Mouse (Mus musculus): ENCODE measurements around the gene Slk.

Gene Slk

DNA sequence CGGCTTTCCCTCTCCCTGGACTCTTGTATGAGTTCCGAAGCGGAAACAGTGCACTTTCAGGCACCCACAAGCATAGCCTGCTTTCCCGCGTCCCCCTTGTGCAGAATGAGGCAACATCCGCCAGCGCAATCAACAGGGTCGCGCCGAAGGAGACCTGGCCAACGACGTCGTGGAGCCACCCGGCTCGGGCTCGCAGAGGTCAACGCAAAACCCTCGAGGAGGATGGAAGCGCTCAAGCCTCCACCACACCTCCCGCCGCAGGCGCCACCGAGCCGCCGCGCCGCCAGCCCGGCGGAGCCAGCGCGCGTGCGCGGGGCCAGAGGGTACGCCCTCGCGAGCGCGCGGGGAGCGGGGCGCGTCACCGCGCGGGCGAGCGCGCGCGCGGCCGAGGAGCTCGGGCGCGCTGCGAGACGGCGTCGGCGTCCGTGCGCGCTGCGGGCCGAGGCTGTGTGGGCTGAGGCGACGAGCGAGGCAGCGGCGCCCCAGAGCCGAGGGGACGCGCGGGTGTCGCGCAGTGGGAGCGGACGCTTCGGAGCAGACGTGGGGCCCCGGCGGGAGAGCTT, at the start of gene Slk:
Gene Slk (plus strand): TSS at position 454 of the 563 bp plus-strand sequence.
- in situ Hi-C loops (cut with MboI, MseI): no loop called here

DNA sequence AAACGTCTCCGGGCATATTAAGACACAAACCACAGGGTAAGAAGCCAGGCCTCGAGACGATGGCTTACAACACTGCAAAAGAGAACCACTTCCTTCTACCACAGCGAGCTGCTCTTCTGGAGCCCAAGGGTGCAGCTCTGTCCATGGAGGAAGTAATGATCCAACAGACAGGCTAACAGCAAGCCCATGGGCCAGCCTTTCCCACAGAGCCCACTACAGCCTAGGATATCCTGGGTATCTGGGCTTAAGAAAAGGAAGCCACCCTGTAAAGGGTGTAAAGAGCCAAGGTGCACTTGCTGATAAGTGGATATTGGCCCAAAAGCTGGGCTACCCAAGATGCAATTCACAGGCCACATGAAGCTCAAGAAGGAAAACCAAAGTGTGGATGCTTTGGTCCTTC, 48.2 kb upstream of the Slk start:
- in situ Hi-C loops (cut with MboI, MseI): no loop called here

DNA sequence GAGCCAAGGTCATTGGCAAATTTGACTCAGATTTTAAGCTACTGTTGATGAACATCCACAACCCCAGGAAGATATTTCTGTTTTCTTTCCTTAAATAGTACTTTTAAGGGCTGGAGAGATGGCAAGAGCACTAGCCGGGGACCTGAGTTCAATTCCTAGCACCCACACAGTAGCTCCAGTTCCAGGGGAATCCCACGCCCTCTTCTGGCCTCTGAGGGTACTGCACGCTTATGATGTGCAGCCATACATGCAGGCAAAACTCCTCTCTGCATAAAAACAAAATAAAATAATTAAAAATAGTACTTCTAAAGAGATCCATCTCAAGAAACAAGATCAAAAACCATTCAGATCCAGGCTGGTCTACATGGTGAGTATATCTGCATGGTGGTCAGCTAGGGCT, 47.0 kb upstream of the Slk start:
- in situ Hi-C loops (cut with MboI, MseI): no loop called here

DNA sequence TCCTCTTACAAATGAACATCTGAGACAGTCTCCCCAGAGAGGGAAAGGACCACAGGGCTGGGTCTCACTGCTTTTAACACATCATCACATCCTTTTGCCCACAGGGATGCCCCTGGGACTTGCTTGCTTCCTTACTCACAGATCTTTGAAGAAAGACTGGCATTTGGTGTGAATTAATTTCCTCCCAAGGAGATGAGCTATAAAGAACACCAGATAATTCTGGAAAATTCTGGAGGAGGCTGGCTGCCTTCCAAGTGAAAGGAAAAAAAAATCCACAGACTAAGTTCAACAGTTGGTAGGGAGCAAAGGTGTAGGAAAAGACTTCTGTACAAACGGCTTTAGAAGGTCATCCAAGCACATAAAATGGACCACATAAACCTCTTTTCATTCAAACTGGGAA, 45.3 kb upstream of the Slk start:
- in situ Hi-C loops (cut with MboI, MseI): no loop called here

DNA sequence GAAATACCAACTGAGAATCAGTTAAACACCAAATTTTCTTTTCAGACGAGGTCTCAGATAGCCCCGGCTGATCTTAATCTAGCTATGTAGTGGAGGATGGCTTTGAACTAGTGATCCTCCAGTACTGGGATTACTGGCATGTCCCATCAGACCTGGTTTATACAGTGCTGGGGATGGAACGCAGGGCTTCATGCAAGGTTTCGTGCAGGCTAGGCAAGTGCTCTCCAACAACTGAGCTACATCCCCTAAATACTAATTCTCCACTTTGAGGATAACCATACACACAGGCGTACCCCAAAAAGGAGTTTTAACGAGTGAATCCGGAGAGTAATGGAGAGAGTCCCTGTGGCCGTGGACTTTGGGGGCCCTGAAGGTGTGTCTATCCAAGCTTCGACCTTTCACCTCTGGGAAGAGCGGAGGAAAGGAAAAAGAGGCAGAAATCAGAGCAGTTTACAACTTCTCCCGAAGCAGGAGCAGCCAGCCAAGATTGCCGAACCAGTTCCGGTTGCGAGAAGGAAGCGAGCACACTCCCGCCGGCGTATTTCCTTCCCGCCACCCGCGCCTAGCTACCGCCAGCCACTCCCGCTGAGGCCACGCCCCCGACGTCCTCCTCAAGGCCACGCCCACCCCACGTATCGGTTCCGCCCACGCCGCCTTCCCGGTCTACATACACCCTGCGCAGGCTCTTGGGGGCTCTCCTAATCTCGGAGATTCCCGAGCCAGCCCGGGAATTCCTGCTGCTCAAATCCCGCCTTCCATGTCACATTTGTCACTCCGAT, 42.8 kb upstream of the Slk start:
- in situ Hi-C loops (cut with MboI, MseI): no loop called here

DNA sequence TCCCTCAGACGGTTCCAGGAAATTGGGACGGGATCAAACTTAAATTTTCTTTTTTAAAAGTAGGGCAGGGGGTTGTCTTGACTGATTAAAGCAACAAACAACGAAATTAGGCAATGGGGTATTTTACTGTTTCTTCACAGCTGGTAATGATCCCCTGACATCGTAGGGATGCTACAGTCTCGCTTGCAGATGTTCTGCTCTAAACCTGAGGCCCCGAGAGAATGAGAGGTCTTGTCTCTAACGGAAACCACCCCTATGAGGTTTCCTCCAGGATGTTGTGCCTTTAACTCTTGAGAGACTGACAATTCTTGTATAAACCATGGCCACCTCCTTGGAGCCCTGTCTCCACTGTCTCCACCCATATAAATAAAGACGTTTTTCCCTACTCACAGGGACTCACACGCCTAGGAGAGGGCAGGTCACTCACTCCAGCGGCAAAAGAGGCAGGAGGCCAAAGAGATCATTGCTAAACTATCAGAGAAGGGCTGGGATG, 42.1 kb upstream of the Slk start, which contains the start of gene Stn1:
Gene Stn1 (minus strand): TSS at position 208 of the 493 bp plus-strand sequence.
- in situ Hi-C loops (cut with MboI, MseI): no loop called here

DNA sequence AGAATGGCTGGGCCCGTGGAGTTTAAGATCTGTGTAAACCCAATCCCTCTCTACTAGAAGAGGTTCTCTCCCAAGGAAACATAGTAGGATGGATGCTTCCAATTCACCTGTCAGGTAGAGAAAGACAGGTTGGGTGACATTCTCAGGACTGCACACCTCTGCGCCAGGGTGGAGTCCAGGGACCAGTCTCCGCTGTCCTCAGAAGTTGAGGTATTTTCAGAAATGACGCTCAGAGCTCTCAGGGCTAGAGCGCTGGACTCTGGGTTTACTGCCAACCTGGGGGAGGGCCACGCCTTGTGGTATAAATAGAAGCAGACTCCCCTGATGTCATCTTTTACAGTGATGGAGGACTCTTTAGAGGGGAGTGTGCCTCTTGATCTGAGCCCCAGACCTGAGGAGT, 41.6 kb upstream of the Slk start:
- in situ Hi-C loops (cut with MboI, MseI): no loop called here

DNA sequence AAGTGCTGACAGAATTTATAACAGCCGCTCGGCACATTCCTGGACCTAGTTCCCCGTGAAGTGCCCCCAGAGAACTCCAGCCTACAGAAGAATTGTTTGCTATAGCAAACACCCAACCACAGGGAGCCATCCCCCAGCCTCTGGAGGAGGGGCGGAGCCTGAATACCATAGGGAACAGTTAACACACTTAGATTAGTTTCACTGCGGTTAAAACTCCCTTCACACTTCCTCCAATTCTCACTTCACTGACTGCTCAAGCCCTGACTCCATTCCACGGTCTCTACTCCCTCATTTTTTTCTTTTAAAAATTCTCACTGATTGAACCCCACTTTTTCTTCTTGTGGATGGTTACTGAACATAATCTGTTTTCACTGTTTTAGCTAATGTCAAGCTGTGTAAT, 40.7 kb upstream of the Slk start:
- in situ Hi-C loops (cut with MboI, MseI): no loop called here

DNA sequence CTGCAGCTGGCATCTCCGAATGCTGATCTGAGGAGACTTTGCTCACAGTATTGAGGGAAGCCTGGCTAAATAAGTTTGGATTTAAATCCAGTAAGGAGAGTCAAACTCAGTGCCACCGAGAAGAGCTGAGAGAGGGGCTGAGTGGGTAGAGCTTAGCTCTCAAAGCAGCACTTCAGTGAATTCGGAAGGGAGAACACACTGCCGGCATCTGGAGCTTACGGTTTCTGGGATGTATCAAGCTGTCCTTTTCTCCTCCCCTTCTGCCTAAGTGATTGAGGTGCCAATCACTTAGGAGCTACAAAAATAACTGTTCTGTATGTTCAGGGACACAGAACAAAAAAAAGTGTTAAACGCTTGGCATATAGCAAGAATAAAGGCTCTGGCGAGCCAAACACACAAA, 37.0 kb upstream of the Slk start:
- in situ Hi-C loops (cut with MboI, MseI): no loop called here

DNA sequence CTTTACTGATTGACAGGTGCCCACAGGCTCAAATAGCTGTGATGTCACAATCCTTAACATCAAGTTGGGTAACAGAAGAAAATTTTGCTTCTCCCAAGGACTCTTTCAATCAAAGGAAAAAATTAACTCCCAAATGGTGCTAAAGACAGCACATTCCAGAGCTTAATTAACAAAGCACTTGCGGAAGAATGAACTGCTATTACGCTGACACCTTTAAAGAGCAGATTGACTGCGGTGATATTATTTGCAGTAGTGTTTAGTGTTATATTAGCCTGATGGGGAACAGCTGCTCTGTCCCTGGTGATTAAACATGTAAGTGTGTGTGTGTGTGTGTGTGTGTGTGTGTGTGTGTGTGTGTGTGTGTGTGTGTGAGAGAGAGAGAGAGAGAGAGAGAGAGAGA, 34.4 kb upstream of the Slk start:
- in situ Hi-C loops (cut with MboI, MseI): no loop called here

DNA sequence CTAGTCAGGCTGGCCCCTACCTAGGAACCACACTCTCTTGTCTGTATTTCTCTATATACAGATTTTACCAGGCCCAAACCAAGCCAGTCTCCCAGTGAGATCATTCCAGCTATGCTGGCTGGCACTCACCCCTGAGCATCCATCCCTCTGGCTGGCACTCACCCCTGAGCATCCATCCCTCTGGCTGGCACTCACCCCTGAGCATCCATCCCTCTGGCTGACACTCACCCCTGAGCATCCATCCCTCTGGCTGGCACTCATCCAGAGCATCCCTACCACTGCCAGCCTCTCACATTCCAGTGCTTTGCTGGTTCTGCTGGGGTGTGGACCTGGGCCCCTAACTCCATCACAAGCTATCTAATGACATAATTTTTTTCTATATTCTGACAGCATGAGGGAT, 34.0 kb upstream of the Slk start:
- in situ Hi-C loops (cut with MboI, MseI): no loop called here

DNA sequence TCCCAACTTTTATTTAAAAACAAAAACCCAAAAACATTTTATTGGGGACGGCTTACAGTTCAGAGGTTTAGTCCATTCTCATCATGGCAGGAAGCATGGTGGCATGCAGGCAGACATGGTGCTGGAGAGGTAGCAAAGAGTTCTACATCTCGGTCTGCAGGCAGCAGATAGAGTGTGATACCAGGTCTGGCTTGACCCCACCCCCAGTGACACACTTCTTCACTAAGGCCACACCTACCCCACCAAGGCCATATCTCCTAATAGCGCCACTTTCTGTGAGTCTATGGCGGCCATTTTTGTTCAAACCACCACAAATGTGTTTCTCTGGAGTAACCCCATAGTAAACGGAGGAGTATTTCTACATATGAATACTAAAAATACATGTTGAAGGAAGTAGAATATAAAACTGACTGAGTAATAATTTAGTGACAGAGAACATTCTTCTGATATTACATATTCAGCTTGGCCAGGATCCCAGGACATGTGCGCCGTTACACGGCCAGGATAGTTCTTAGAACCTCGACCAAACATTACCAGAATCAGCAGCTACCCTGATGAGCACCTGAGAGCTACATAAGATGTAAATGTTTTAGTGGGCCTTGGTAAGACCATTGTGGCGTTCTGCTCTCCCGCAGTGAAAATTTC, 30.9 kb upstream of the Slk start:
- in situ Hi-C loops (cut with MboI, MseI): no loop called here

DNA sequence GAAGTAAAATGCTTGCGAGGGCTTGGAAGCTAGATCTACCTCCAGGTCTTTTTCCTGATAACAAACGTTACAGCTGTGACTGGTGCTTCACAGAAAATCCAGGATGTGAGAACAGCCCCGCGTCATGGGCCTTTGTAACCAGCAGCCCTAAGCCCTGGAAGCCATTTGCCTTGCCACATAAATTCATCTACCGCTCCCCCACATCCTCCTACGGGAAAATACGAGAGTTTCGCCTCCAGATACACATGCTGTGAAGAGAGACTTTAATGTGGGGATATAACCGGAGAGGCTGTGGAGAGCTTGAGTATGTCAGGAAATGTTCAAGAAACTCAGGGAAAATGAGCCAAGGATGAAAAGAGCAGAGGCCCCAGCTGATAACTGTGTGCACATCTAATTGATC, 30.3 kb upstream of the Slk start:
- in situ Hi-C loops (cut with MboI, MseI): no loop called here

DNA sequence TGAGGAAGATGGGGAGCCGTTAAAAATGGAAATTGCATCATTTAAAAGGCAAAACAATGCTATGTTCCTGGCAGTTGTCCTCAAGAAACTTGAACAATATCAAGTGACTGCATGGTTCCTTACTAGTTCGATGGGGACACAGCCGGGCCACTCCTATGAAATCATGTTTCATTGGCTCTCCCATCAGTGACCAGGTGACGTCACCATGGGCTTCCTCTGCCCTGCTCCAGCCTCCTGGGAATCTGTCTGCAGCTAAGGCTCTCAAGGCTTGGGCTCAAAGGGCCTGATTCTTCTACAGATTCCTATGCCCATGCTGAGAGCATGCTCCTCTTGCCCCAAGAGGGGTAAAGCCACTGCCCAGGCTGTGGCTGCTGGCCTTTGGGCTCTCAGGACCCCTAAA, 29.9 kb upstream of the Slk start:
- in situ Hi-C loops (cut with MboI, MseI): no loop called here

DNA sequence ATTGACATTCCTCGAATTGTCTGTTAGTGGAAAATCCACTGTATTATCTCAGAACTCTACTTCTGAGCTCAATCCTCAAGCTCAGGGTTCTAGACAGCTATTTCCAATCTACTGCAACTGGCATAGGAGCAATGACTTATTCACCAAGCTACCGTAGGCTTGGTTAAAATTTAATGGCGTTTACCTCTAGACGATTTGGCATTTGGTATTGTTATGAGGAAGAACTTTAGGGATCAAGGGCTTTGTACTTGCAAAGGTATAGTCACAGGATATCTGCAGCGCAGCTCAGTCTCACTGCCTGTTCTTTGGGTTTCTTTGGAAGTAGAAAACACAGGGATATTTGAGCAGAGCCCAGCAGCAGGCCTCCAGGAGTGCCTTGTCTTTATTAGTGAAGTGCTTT, 20.3 kb upstream of the Slk start:
- in situ Hi-C loops (cut with MboI, MseI): no loop called here

DNA sequence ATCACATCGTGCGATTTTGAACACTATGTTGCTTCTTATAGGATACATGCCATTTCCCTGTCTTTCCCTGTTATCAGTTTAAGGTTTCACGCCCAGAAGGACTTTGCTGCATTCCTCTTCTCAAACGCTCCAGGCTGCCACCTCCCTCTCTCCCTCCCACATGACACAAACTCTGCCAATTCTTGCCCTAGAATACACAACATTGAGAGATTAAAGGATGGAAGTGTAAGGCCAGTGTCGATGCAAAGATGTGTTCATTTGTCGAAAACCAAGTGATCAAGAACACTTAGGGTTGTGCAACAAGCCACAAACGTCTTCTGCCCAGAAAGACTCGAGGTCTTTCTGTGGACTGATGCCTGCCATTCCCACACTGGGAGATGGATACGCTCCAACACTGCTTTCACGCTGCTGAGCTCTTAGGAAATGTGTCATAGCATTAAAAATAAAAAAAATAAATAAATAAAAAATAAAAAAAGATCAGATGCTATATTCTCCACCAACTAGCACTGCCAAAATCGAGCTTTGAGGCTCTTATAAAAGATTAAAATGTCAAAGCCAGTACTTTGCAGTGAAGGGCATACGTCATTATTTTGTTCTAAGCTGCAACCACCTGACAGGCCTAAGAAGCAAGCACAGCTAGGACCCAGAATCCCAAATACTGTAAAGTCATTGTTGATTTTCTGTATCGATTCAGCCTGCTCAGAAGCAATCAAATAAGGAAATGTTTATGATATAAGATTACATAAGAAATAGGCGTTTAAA, 19.5 kb upstream of the Slk start:
- in situ Hi-C loops (cut with MboI, MseI): no loop called here

DNA sequence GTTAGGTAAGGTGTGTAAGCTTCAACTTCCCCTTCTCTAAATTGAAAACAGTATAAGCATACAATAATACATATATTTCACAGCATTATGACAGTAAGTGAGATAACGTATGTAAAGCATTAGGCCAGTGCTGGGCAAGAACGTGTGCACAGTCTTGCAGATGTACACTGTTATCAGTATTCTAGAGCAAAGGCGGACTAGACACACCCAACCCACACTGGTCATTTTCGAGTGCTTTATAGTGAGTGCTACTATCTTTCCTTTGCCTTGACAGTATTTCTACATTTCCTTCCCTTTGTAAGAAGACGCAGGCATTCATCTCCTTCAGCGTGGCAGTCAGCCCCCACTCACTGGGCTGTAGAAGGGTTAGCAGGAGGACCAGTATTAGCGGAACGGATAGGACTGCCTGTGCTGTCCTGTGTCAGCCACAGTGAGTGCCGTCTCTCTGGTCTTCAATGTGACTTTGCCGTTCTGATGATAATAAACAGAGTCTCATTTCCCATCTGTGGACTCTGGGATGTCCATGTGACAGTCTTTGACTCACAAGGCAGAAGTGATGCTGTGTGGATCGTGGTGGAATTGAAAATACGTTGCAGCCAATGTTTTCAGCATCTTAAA, 18.8 kb upstream of the Slk start:
- in situ Hi-C loops (cut with MboI, MseI): no loop called here

DNA sequence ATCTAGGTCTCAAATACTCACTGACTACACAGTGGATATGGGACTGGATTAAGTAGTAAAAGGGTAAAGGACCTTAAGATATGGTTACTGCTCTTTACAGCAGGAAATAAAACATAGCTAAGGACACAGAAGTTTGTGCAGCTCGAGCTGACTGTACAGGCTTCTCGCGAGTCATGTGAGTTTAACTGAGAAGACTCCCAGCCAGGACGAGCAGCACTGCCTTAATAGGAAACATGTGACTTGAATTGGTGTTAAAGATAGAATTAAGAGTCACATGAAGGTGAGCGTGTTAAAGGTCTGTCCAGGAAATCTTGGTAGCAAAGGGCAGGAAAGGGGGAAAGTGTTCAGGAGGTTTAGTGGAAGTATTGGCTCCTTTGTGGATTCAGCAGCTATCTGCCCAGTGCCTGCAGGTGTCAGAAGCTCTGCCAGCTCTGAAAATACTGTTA, 17.5 kb upstream of the Slk start:
- in situ Hi-C loops (cut with MboI, MseI): no loop called here

DNA sequence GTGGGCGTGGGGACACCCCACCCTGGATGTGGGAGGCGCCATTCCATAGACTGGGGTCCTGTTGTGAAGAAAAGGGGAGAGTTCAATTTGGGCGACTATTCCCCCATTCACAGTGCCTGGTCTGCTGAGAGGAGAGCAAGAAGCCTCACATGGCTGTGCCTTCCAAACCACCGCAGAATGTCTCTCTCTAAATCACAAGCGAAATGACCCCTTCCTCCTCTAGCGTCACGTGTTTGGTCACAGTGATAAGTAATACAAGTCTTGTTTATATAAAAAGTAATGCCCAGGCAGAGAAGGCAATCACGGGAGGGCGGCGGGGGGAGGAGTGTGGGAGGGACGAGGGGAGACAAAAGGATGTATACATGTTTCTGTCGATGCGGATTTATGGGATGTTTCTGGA, 15.8 kb upstream of the Slk start:
- in situ Hi-C loops (cut with MboI, MseI): no loop called here

DNA sequence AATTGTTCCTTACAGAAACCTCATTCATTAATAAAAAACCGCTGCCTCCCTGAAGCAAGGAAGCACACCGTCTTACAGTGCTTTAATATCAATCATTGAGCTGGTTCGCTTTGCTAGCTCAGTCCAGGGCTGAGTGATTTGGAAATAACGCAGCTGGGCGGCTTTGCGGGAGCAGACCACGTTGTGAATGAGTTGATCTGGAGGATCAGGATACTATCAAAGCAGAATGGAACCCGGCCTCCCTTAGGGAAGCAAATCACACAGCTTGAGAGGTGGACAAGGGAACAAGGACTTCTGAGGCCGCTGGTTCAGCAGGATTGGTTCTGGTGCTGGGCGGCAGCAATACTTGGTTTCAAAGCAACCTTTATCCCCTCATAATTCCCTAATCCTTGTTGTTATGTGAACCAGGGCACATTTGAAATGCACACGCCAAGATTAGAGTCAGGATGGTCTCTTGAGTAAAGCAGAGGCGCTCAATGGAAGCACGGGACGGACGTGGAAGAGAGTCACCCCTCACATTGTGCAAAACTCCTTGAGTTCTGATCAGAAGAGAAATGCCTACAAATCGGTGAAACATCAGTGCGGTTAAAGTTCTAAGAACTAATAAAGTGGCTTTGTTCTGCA, 14.3 kb upstream of the Slk start:
- in situ Hi-C loops (cut with MboI, MseI): no loop called here

DNA sequence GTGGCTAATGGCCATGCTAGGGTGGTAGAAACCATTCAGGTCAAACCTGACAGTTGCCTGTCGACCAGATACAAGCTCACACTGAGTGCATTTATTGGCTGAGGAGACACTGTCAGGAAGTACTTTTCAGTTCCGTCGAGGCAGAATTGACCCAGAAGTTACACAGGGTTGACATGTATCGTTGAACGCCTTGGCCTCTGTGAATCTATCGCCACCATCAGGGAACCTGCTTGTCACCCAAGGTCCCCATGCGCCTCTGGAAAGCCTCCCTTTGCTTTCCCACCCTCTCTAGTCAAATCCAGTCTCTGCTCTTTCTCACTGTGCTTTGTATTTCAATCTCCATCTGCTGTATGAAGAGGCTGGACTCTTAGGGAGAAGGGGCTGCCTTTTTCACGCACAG, 13.5 kb upstream of the Slk start:
- in situ Hi-C loops (cut with MboI, MseI): no loop called here
